Mouse (Mus musculus) frontal cortex, postnatal 25 days (tissue): Measurements from ENCODE around the gene Gm3138.
"Not testable (repeated sequence)": the region's sequence is repeated elsewhere in the genome, so short reads cannot be mapped to it uniquely, and the experiment has no call there.

Experiments
- DNase-seq, 2 experiments: peaks; one replicate each; pipeline ENCODE4 v3.0.0; 2022; ENCODE audit warnings: low spot score in 2 of 2

Gm3138 gene

GRCm38 (mm10) chr14:4249331-4249730 is at the start of gene Gm3138:
Gene Gm3138 (plus strand): TSS chr14:4249631.
- not testable (repeated sequence) for DNase-seq

- DNase-seq: not testable (repeated sequence)
These were observed 20.0 kb downstream of the Gm3138 start for GRCm38 (mm10) chr14:4269238-4269950.

DNA sequence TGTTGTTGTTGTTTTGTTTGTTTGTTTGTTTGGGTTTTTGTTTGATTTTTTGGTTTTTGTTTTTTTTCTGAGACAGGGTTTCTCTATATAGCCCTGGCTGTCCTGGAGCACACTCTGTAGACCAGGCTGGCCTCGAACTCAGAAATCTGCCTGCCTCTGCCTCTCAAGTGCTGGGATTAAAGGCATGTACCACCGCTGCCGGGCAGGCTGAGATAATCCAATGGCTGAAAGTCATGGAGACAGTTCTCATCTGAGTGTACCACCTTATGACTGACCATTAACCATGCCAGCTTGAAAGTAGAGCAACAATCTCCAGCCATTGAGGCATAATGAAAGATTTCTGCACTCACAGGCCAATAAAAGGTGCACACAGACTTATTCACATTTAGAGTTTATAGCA is 30.4 kb downstream of the Gm3138 start:
- DNase-seq: not testable (repeated sequence)
